Mouse (Mus musculus): ENCODE data around the gene Rom1.

- TF ChIP-seq CTCF (IDR thresholded peaks at IDR 0.05; ENCODE audit: borderline replicate concordance, insufficient read depth, low read depth, low read length) (no peak), POLR2A (IDR thresholded peaks at IDR 0.05; ENCODE audit: borderline replicate concordance, insufficient read depth, low read length) (no peak)
Observed at GRCm38 (mm10) chr19:8914212-8914611, 14.9 kb downstream of the Rom1 start.

Data from cerebellum, adult 2 months (tissue).